Mouse (Mus musculus): ENCODE measurements at regions not wholly inside any gene's neighbourhood (a gene's known extent, or its start where the extent isn't known, plus 50 kb on each side); places are given as distances from the start of the nearest gene placed in this dataset.

DNA sequence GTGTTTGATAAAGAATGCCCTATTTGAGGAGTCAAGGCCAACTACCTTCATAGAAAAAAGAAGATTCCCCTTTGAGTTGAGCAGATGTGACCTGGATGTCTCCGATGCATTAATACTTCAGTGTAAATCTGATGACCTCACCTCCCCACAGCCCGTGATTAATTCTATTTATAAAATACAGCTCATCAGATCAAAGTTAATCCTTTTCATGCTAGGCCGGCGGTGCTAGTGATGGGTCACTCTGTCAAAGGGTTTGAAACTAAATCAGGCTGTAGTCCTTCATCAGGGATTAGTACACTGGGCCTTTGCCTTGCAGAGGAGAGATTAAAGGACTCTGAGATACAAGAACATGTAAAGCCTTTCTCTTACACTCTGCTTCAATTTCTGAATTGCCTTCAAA is 556.3 kb downstream of the Rps29 start:
- H3K9ac ChIP-seq (ENCODE audit: insufficient read depth, low read depth): no peak overlapping the region
- dilution Hi-C loops (cut with MboI; ENCODE audit: extremely low pct_ligation_motif_present, extremely low pct_unique_long_range_greater_than_20kb, low sequenced_read_pairs): no loop called here
- no peak for DNase-seq (ENCODE audit: extremely low read depth)
- no peaks in the 10 kb centered on the region for H3K9me3 ChIP-seq (replicated peaks; ENCODE audit: low read length)
- H3K4me3 ChIP-seq (replicated peaks in 1 of 3; ENCODE audit: low read depth in 2 of 3, low read length in 2 of 3, poor library complexity in 1 of 3): no peak overlapping the region
- no peaks in the 10 kb centered on the region for H3K27me3 ChIP-seq (replicated peaks)
- H3K79me2 ChIP-seq (replicated peaks; ENCODE audit: control insufficient read depth, extremely low read depth, insufficient read depth, poor library complexity, severe bottlenecking): no peaks in the 10 kb centered on the region
- H3K36me3 ChIP-seq (replicated peaks in 1 of 2; ENCODE audit: control insufficient read depth in 1 of 2, insufficient read depth in 1 of 2, low read length in 1 of 2): no peaks in the 10 kb centered on the region
- no peak overlapping the region for H3K4me2 ChIP-seq (ENCODE audit: insufficient read depth, low read depth, poor library complexity, severe bottlenecking)
- TF ChIP-seq JUN (IDR thresholded peaks at IDR 0.05; ENCODE audit: insufficient read depth, low read depth, low read length): no peak
- no peak for TF ChIP-seq ETS1 (conservative IDR thresholded peaks at IDR 0.05; ENCODE audit: low read depth, low read length)
- TF ChIP-seq KAT2A (IDR thresholded peaks at IDR 0.05; ENCODE audit: insufficient replicate concordance, low read length): no peak
- TF ChIP-seq JUND (conservative IDR thresholded peaks at IDR 0.05; ENCODE audit: low read depth, low read length): no peak
- no peak for TF ChIP-seq TCF12 (IDR thresholded peaks at IDR 0.05; ENCODE audit: low read depth, low read length)
- TF ChIP-seq MYC (IDR thresholded peaks at IDR 0.05; ENCODE audit: low read depth, low read length): no peak
- no peak for TF ChIP-seq USF1 (IDR thresholded peaks at IDR 0.05; ENCODE audit: low read depth, low read length)
- no peak for TF ChIP-seq UBTF (IDR thresholded peaks at IDR 0.05; ENCODE audit: low read depth, low read length)
- no peak for TF ChIP-seq BHLHE40 (IDR thresholded peaks at IDR 0.05; ENCODE audit: low read depth, low read length)
- TF ChIP-seq MAX (IDR thresholded peaks at IDR 0.05; ENCODE audit: low read length): no peak
- no peak for TF ChIP-seq MAZ (IDR thresholded peaks at IDR 0.05; ENCODE audit: low read depth, low read length)
- no peak for TF ChIP-seq E2F4 (IDR thresholded peaks at IDR 0.05; ENCODE audit: insufficient replicate concordance, low read depth, low read length)
- TF ChIP-seq TBP (conservative IDR thresholded peaks at IDR 0.05; ENCODE audit: low read depth, low read length): no peak
- no peak for TF ChIP-seq GABPA (IDR thresholded peaks at IDR 0.05; ENCODE audit: insufficient replicate concordance, low read depth, low read length)
- H3K4me1 ChIP-seq (ENCODE audit: control insufficient read depth in 1 of 2, insufficient read depth in 2 of 2): no peaks in the 10 kb centered on the region
- in situ Hi-C loops (cut with MboI; ENCODE audit: low pct_ligation_motif_present, low pct_unique_long_range_greater_than_20kb, low sequenced_read_pairs): no loop called here
- no peak overlapping the region for H3K27ac ChIP-seq (ENCODE audit: insufficient read depth, low read depth)

DNA sequence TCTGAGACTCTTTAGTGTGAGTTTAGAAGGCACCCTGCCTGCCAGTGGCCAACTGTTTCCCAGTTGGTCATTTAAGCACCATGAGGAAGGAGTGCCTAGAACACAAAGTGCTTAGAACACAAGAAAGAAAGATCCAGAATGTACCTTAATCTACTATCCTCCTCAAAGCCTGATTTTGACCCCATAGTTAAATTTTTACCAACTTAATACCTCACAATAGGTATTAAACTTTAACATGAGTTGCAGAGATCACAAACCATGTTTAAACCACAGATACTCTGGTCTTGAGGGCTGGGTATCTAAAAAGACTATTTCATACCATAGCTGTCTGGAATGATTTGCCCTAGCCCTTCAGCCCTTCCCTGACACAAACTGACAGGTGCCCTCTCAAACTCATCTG is 557.6 kb downstream of the Rps29 start:
- Histone ChIP-seq H3K4me2 (ENCODE audit: insufficient read depth, low read depth, poor library complexity, severe bottlenecking) (no peak overlapping the region), H3K36me3 (replicated peaks in 1 of 2; ENCODE audit: control insufficient read depth in 1 of 2, insufficient read depth in 1 of 2, low read length in 1 of 2) (no peaks in the 10 kb centered on the region), H3K9me3 (replicated peaks; ENCODE audit: low read length) (no peaks in the 10 kb centered on the region), H3K4me3 (replicated peaks in 1 of 3; ENCODE audit: low read depth in 2 of 3, low read length in 2 of 3, poor library complexity in 1 of 3) (no peak overlapping the region), H3K27ac (ENCODE audit: insufficient read depth, low read depth) (no peak overlapping the region), H3K79me2 (replicated peaks; ENCODE audit: control insufficient read depth, extremely low read depth, insufficient read depth, poor library complexity, severe bottlenecking) (no peaks in the 10 kb centered on the region), H3K9ac (ENCODE audit: insufficient read depth, low read depth) (no peak overlapping the region), H3K27me3 (replicated peaks) (no peaks in the 10 kb centered on the region), H3K4me1 (ENCODE audit: control insufficient read depth in 1 of 2, insufficient read depth in 2 of 2) (no peaks in the 10 kb centered on the region)
- TF ChIP-seq UBTF (IDR thresholded peaks at IDR 0.05; ENCODE audit: low read depth, low read length): no peak
- TF ChIP-seq SMC3 (IDR thresholded peaks at IDR 0.05; ENCODE audit: low read depth, low read length): no peak
- no peak for TF ChIP-seq KAT2A (IDR thresholded peaks at IDR 0.05; ENCODE audit: insufficient replicate concordance, low read length)
- no peak for TF ChIP-seq JUN (IDR thresholded peaks at IDR 0.05; ENCODE audit: insufficient read depth, low read depth, low read length)
- no peak for TF ChIP-seq CHD1 (IDR thresholded peaks at IDR 0.05; ENCODE audit: low read depth, low read length)
- TF ChIP-seq MYC (IDR thresholded peaks at IDR 0.05; ENCODE audit: low read depth, low read length): no peak
- TF ChIP-seq RCOR1 (conservative IDR thresholded peaks at IDR 0.05; ENCODE audit: low read depth, low read length): no peak
- TF ChIP-seq ZKSCAN1 (IDR thresholded peaks at IDR 0.05; ENCODE audit: borderline replicate concordance, low read depth, low read length): no peak
- no peak for TF ChIP-seq MXI1 (IDR thresholded peaks at IDR 0.05; ENCODE audit: low read depth, low read length)
- no peak for TF ChIP-seq IRF4 (IDR thresholded peaks at IDR 0.05; ENCODE audit: low read depth, low read length)
- no peak for TF ChIP-seq PAX5 (IDR thresholded peaks at IDR 0.05; ENCODE audit: low read length)
- no peak for TF ChIP-seq NELFE (IDR thresholded peaks at IDR 0.05; ENCODE audit: low read depth, low read length)
- no peak for TF ChIP-seq MAFK (IDR thresholded peaks at IDR 0.05; ENCODE audit: insufficient replicate concordance, low read length)
- no peak for TF ChIP-seq ETS1 (conservative IDR thresholded peaks at IDR 0.05; ENCODE audit: low read depth, low read length)
- no peak for TF ChIP-seq USF2 (conservative IDR thresholded peaks at IDR 0.05; ENCODE audit: low read depth, low read length)
- in situ Hi-C loops (cut with MboI; ENCODE audit: low pct_ligation_motif_present, low pct_unique_long_range_greater_than_20kb, low sequenced_read_pairs): no loop called here
- DNase-seq (ENCODE audit: extremely low read depth): no peak
- dilution Hi-C loops (cut with MboI; ENCODE audit: extremely low pct_ligation_motif_present, extremely low pct_unique_long_range_greater_than_20kb, low sequenced_read_pairs): no loop called here
